Mouse (Mus musculus) CH12.LX (cell line): ENCODE measurements around the gene Ptprr.

ENCODE experiments used
- CTCF ChIP-seq, 2 experiments: IDR thresholded peaks in 1 of 2; conservative IDR thresholded peaks in 1 of 2; 2 replicates each; pipeline ENCODE4 v1.5.1; 2011 to 2012; ENCODE audit warnings: low read depth in 2 of 2, low read length in 2 of 2, improper control_type of control experiment in 1 of 2, inconsistent platforms in 1 of 2, mild to moderate bottlenecking in 1 of 2, moderate library complexity in 1 of 2
- EP300 ChIP-seq: IDR thresholded peaks from 2 replicates; pipeline ENCODE4 v1.6.1; 2011; ENCODE audit warnings: low read length, improper control_type of control experiment
- HCFC1 ChIP-seq: IDR thresholded peaks from 2 replicates; pipeline ENCODE4 v1.6.1; 2012; ENCODE audit warnings: low read depth, mild to moderate bottlenecking, inconsistent platforms, low read length, improper control_type of control experiment
- IRF4 ChIP-seq: IDR thresholded peaks from 2 replicates; pipeline ENCODE4 v1.6.1; 2014; ENCODE audit warnings: low read depth, mild to moderate bottlenecking, inconsistent platforms, low read length, improper control_type of control experiment
- MAFK ChIP-seq: IDR thresholded peaks from 2 replicates; pipeline ENCODE4 v1.6.1; 2011; ENCODE audit warnings: low read length, improper control_type of control experiment; ENCODE audit not compliant: insufficient replicate concordance
- NELFE ChIP-seq: IDR thresholded peaks from 2 replicates; pipeline ENCODE4 v1.6.1; 2011; ENCODE audit warnings: low read depth, low read length, improper control_type of control experiment
- NRF1 ChIP-seq: IDR thresholded peaks from 2 replicates; pipeline ENCODE4 v1.6.1; 2014; ENCODE audit warnings: low read depth, mild to moderate bottlenecking, inconsistent platforms, low read length, improper control_type of control experiment, moderate library complexity
- POLR2A ChIP-seq: IDR thresholded peaks from 2 replicates; pipeline ENCODE4 v1.6.1; 2011; ENCODE audit warnings: low read depth, mild to moderate bottlenecking, improper control_type of control experiment, low read length
- SIN3A ChIP-seq: IDR thresholded peaks from 2 replicates; pipeline ENCODE4 v1.6.1; 2012; ENCODE audit warnings: low read length, improper control_type of control experiment, inconsistent platforms
- TBP ChIP-seq: conservative IDR thresholded peaks from 2 replicates; pipeline ENCODE4 v1.6.1; 2011; ENCODE audit warnings: low read depth, low read length, improper control_type of control experiment
- UBTF ChIP-seq: IDR thresholded peaks from 2 replicates; pipeline ENCODE4 v1.6.1; 2012; ENCODE audit warnings: low read depth, mild to moderate bottlenecking, inconsistent platforms, low read length, improper control_type of control experiment, moderate library complexity
- USF1 ChIP-seq: IDR thresholded peaks from 2 replicates; pipeline ENCODE4 v1.6.1; 2014; ENCODE audit warnings: low read depth, mild to moderate bottlenecking, inconsistent platforms, low read length, improper control_type of control experiment
- USF2 ChIP-seq: conservative IDR thresholded peaks from 2 replicates; pipeline ENCODE4 v1.6.1; 2011; ENCODE audit warnings: low read depth, low read length, improper control_type of control experiment

DNA sequence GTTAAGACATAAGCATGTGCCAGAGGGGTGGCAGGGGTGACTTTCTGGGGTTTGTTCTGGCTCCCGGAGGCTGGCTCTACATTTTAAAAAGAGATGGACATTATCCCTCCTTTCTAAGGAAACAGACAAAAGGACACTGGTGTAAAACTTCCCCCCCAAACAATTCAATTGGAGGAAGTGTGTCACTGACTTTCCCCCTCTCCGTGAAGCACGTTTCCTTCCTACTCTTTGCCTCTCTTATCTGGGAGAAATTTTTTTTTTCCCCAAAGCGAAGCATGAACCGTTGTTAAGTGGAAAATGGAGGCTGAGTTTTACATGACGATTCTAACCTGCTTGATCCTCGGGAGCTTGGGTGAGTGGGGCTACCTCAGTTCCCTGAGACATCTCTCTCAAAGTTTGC lies 257.3 kb downstream of the Ptprr start, which contains the start of gene Ptprb:
- TF ChIP-seq MAFK: no peak
- TF ChIP-seq NELFE: no peak
- TF ChIP-seq SIN3A: no peak
- TF ChIP-seq NRF1: no peak
- TF ChIP-seq USF2: no peak
- TF ChIP-seq CTCF (conservative IDR thresholded peaks at IDR 0.05 in 1 of 2, IDR thresholded peaks at IDR 0.05 in 1 of 2; ENCODE audit: low read depth in 2 of 2, low read length in 2 of 2): no peak
- no peak for TF ChIP-seq IRF4
- no peak for TF ChIP-seq EP300
- TF ChIP-seq USF1: no peak
- TF ChIP-seq UBTF: no peak
- no peak for TF ChIP-seq HCFC1
- no peak for TF ChIP-seq TBP
- TF ChIP-seq POLR2A: no peak
